Mouse (Mus musculus) cortical plate, adult 2 months (tissue): ENCODE results near the gene Vwce. TPM values are rescaled to one million over a fixed set of nuclear protein-coding genes. Genes with fewer than 3 reads are reported as not detected.

Experiments used
- H3K27ac ChIP-seq: fragments of 200-500 bp; 2 replicates; pipeline ENCODE4 v1.5.1; 2012; ENCODE audit warnings: low read length, control low read depth, inconsistent platforms; ENCODE audit not compliant: insufficient read depth
- H3K4me1 ChIP-seq: fragments of 200-500 bp; 2 replicates; pipeline ENCODE4 v1.6.1; 2011; ENCODE audit warnings: low read length; ENCODE audit not compliant: control insufficient read depth, insufficient read depth
- H3K4me3 ChIP-seq: fragments of 200-500 bp; 2 replicates; pipeline ENCODE4 v1.5.1; 2011; ENCODE audit warnings: mild to moderate bottlenecking, low read length, control low read depth; ENCODE audit not compliant: insufficient read depth
- CTCF ChIP-seq: fragments of 200-500 bp; IDR thresholded peaks from 2 replicates; pipeline ENCODE4 v1.5.1; 2011; ENCODE audit warnings: mild to moderate bottlenecking, control low read depth, low read length; ENCODE audit not compliant: insufficient read depth; ENCODE audit errors: extremely low read depth
- POLR2A ChIP-seq: fragments of 200-500 bp; IDR thresholded peaks from 2 replicates; pipeline ENCODE4 v1.6.1; 2011; ENCODE audit warnings: mild to moderate bottlenecking, low read length, control low read depth; ENCODE audit not compliant: insufficient read depth; ENCODE audit errors: extremely low read depth
- polyA plus RNA-seq: library from polyadenylated mRNA; depleted of rRNA; stranded (reverse); fragments of >200 nt; gene quantifications from 2 replicates; pipeline ENCODE4 v1.2.3, GENCODE M21; 2012

The Vwce gene
- polyA plus RNA-seq, 1 experiment: 0.81 TPM

GRCm38 (mm10) chr19:10602787-10603186, 31.2 kb upstream of the Vwce start:
- peaks cover 2% of the 10 kb centered on the region; the same call in 1 of the 2 replicates for H3K4me1 ChIP-seq
- peak overlapping the region; percentile 69 for H3K27ac ChIP-seq
- TF ChIP-seq CTCF (peak; percentile 79), POLR2A (peak; percentile 36; the same call in 1 of the 2 replicates)
- H3K4me3 ChIP-seq: peak overlapping the region; percentile 0; the same call in 1 of the 2 replicates

GRCm38 (mm10) chr19:10603660-10604523, 30.1 kb upstream of the Vwce start:
- Histone ChIP-seq H3K27ac (0 out of 2 replicates have a peak overlapping the region, but pooled peaks have one; percentile 2), H3K4me3 (no peak overlapping the region), H3K4me1 (peaks cover 2% of the 10 kb centered on the region; the same call in 1 of the 2 replicates)
- no peak for TF ChIP-seq POLR2A
- TF ChIP-seq CTCF: no peak

GRCm38 (mm10) chr19:10604534-10604933, 29.5 kb upstream of the Vwce start:
- Histone ChIP-seq H3K4me3 (peak overlapping the region; percentile 82; the same call in 1 of the 2 replicates), H3K27ac (no peak overlapping the region; the same call in 1 of the 2 replicates), H3K4me1 (peaks cover 2% of the 10 kb centered on the region; the same call in 1 of the 2 replicates)
- no peak for TF ChIP-seq POLR2A
- TF ChIP-seq CTCF: no peak

GRCm38 (mm10) chr19:10605293-10605900, 28.6 kb upstream of the Vwce start, which contains the start of the genes Ddb1 and Tkfc:
Gene Ddb1, plus strand, starts transcription at chr19:10605327.
Gene Tkfc, minus strand, starts transcription at chr19:10605654.
- TF ChIP-seq POLR2A (peak; percentile 89), CTCF (no peak)
- peak within 1 kb of the TSS; percentile 32 for H3K27ac ChIP-seq
- peaks cover 2% of the 10 kb centered on the region; the same call in 1 of the 2 replicates for H3K4me1 ChIP-seq
- H3K4me3 ChIP-seq: peak within 1 kb of the TSS; percentile 82

- peaks cover 2% of the 10 kb centered on the region; the same call in 1 of the 2 replicates for H3K4me1 ChIP-seq
- peak overlapping the region; percentile 82 for H3K4me3 ChIP-seq
- 0 out of 2 replicates have a peak overlapping the region, but pooled peaks have one; percentile 32 for H3K27ac ChIP-seq
- TF ChIP-seq POLR2A: no peak
- no peak for TF ChIP-seq CTCF
Observed at GRCm38 (mm10) chr19:10605901-10606622, 28.0 kb upstream of the Vwce start.

GRCm38 (mm10) chr19:10608573-10609240, 25.3 kb upstream of the Vwce start:
- TF ChIP-seq CTCF: no peak
- TF ChIP-seq POLR2A: no peak
- Histone ChIP-seq H3K27ac (no peak overlapping the region), H3K4me1 (no peaks in the 10 kb centered on the region; the same call in 1 of the 2 replicates), H3K4me3 (no peak overlapping the region)

GRCm38 (mm10) chr19:10634872-10635318, 882 bp downstream of the Vwce start:
- Histone ChIP-seq H3K27ac (no peak overlapping the region), H3K4me1 (no peaks in the 10 kb centered on the region)
- TF ChIP-seq CTCF (no peak), POLR2A (peak; percentile 68; the same call in 1 of the 2 replicates)

GRCm38 (mm10) chr19:10637840-10638239, 3.8 kb downstream of the Vwce start:
- Histone ChIP-seq H3K27ac (no peak overlapping the region), H3K4me3 (no peak overlapping the region), H3K4me1 (no peaks in the 10 kb centered on the region)
- TF ChIP-seq CTCF (no peak), POLR2A (no peak)

More at GRCm38 (mm10) chr19:10634872-10635318, 882 bp downstream of the Vwce start:
- peak overlapping the region; percentile 47 for H3K4me3 ChIP-seq
